Mouse (Mus musculus) liver, postnatal 0 days (tissue): ENCODE measurements around the gene Syna.

ENCODE experiments used
- CTCF ChIP-seq: sonication (generic); IDR thresholded peaks from 2 replicates; pipeline ENCODE4 v1.5.1; 2016; ENCODE audit warnings: antibody characterized with exemption, low read depth
- EP300 ChIP-seq: IDR thresholded peaks from 2 replicates; pipeline ENCODE4 v1.6.1; 2016; ENCODE audit warnings: antibody characterized with exemption, low read depth, mild to moderate bottlenecking

- no peak for TF ChIP-seq CTCF
- no peak for TF ChIP-seq EP300
These were observed 47.1 kb upstream of the Syna start for GRCm38 (mm10) chr5:134607121-134607520.
